17 mouse cellular contexts compared by ENCODE assay signal in the genomic region with DNA sequence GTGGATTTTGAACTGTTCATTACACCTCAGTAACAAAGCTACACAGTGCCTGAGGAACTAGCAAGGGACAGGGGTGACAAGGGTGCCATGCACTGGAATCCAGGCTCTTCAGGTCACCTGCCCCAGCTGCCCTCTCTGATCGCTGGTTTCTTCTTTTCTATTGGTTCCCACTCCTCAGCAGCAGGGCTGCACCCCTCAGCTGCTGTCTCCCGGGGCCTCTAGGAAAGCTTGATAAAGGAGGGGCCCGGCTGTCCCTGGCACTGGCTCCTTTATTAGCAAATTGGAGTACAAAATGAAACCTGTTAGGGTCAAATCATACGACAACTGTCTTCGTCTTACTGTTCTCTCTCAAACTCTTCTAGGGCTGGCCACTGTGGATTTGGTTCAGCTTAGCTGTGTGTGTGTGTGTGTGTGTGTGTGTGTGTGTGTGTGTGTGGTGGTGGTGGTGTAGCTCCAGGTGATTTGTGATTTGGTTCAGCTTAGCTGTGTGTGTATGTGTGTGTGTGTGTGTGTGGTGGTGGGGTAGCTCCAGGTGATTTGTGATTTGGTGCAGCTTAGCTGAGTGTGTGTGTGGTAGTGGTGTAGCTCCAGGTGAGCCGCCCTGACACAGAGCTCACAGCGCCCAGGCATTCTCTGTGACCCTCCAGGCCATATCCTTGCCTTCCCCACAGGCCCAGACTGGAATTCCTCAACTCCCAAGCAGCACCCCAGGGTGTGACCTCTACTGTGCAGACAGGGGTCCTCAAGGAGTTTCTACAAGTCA.
DNase-seq lines count a peak whose midpoint lies in the region; ATAC-seq and TF ChIP-seq lines count a peak whose summit lies in the region.
"Had no signal": no experiment of that assay in that cellular context is flagged by ENCODE, and none has a peak within 500 bp of the region (broad histone marks: within the 10 kb centered on the region; RNA-seq: fewer than 3 reads in every experiment).

No protein-coding gene starts in this region.

- H3K4me2 ChIP-seq in intestine, embryonic 15.5 days (replicated peaks) = no peak overlapping the region
- no peak overlapping the region for H3K4me2 ChIP-seq in intestine, postnatal 0 days (replicated peaks; ENCODE audit: low read depth)
- no peak overlapping the region for H3K4me2 ChIP-seq in hindbrain, embryonic 14.5 days (replicated peaks)
- no peak overlapping the region for H3K4me2 ChIP-seq in limb, embryonic 11.5 days (ENCODE audit: low read depth, severe bottlenecking)
- H3K4me2 ChIP-seq in midbrain, embryonic 13.5 days (replicated peaks) = no peak overlapping the region
- H3K4me2 ChIP-seq: kidney, embryonic 15.5 days; midbrain, embryonic 12.5 days; neural tube, embryonic 12.5 days had no signal

- no peak for DNase-seq in hindbrain, embryonic 14.5 days (ENCODE audit: low spot score)
- DNase-seq in limb, embryonic 11.5 days (ENCODE audit: low spot score) = peak; percentile 19
- DNase-seq in adipocyte (ENCODE audit: low spot score) = no peak
- DNase-seq in gastrocnemius, adult 18-20 months (ENCODE audit: low spot score) = no peak
- DNase-seq: adrenal gland, postnatal 25 days; cerebellum, adult 9-10 months; heart, adult 11 months; lung, postnatal 36 days; spleen, adult 18-20 months; thymus, postnatal 14 days had no signal

- no peaks in the 10 kb centered on the region for H3K36me3 ChIP-seq in intestine, embryonic 15.5 days
- H3K36me3 ChIP-seq in intestine, postnatal 0 days (ENCODE audit: control insufficient read depth, insufficient read depth) = no peaks in the 10 kb centered on the region
- H3K36me3 ChIP-seq in hindbrain, embryonic 14.5 days (replicated peaks; ENCODE audit: control insufficient read depth, insufficient read depth) = no peaks in the 10 kb centered on the region
- no peaks in the 10 kb centered on the region for H3K36me3 ChIP-seq in limb, embryonic 11.5 days (ENCODE audit: control insufficient read depth, insufficient read depth, low read length)
- H3K36me3 ChIP-seq in midbrain, embryonic 13.5 days = no peaks in the 10 kb centered on the region
- H3K36me3 ChIP-seq: kidney, embryonic 15.5 days; midbrain, embryonic 12.5 days; neural tube, embryonic 12.5 days had no signal

- no peak overlapping the region for H3K9ac ChIP-seq in intestine, embryonic 15.5 days
- H3K9ac ChIP-seq in intestine, postnatal 0 days (ENCODE audit: low read depth, low read length) = no peak overlapping the region
- no peak overlapping the region for H3K9ac ChIP-seq in hindbrain, embryonic 14.5 days
- H3K9ac ChIP-seq in limb, embryonic 11.5 days (ENCODE audit: low read length) = no peak overlapping the region
- H3K9ac ChIP-seq in midbrain, embryonic 13.5 days (replicated peaks) = no peak overlapping the region
- H3K9ac ChIP-seq: kidney, embryonic 15.5 days; midbrain, embryonic 12.5 days; neural tube, embryonic 12.5 days had no signal

- H3K4me1 ChIP-seq in intestine, embryonic 15.5 days (replicated peaks) = 0 out of 2 replicates have a peak, but pooled peaks cover 4% of the 10 kb centered on the region
- H3K4me1 ChIP-seq in intestine, postnatal 0 days (replicated peaks; ENCODE audit: control insufficient read depth, insufficient read depth, low read length) = no peaks in the 10 kb centered on the region
- H3K4me1 ChIP-seq in hindbrain, embryonic 14.5 days (replicated peaks; ENCODE audit: control insufficient read depth, insufficient read depth, low read length) = peaks cover 23% of the 10 kb centered on the region
- H3K4me1 ChIP-seq in limb, embryonic 11.5 days (ENCODE audit: control insufficient read depth, insufficient read depth, low read length) = peaks cover 12% of the 10 kb centered on the region
- peaks cover 39% of the 10 kb centered on the region for H3K4me1 ChIP-seq in midbrain, embryonic 13.5 days (replicated peaks)

- 0 out of 2 replicates have a peak, but pooled peaks cover 3% of the 10 kb centered on the region for H3K9me3 ChIP-seq in intestine, embryonic 15.5 days
- no peaks in the 10 kb centered on the region for H3K9me3 ChIP-seq in intestine, postnatal 0 days (ENCODE audit: control insufficient read depth)
- no peaks in the 10 kb centered on the region for H3K9me3 ChIP-seq in hindbrain, embryonic 14.5 days (ENCODE audit: control insufficient read depth, low read length)
- H3K9me3 ChIP-seq in limb, embryonic 11.5 days (ENCODE audit: control insufficient read depth, low read length) = peaks cover 4% of the 10 kb centered on the region
- no peaks in the 10 kb centered on the region for H3K9me3 ChIP-seq in midbrain, embryonic 13.5 days

- H3K4me3 ChIP-seq in intestine, embryonic 15.5 days (replicated peaks) = no peak overlapping the region
- no peak overlapping the region for H3K4me3 ChIP-seq in intestine, postnatal 0 days (ENCODE audit: low read depth, low read length)
- H3K4me3 ChIP-seq in hindbrain, embryonic 14.5 days (replicated peaks; ENCODE audit: low read length) = no peak overlapping the region
- H3K4me3 ChIP-seq in limb, embryonic 11.5 days (ENCODE audit: low read depth, low read length) = no peak overlapping the region
- H3K4me3 ChIP-seq in midbrain, embryonic 13.5 days (replicated peaks) = no peak overlapping the region
- H3K4me3 ChIP-seq: kidney, embryonic 15.5 days; midbrain, embryonic 12.5 days; neural tube, embryonic 12.5 days had no signal

- TF ChIP-seq CTCF in intestine, postnatal 0 days (IDR thresholded peaks at IDR 0.05; ENCODE audit: low read depth) = no peak

- H3K27ac ChIP-seq in intestine, embryonic 15.5 days = no peak overlapping the region
- H3K27ac ChIP-seq in intestine, postnatal 0 days (ENCODE audit: low read depth, low read length) = no peak overlapping the region
- H3K27ac ChIP-seq in hindbrain, embryonic 14.5 days = peak overlapping the region; percentile 50
- H3K27ac ChIP-seq in limb, embryonic 11.5 days (replicated peaks; ENCODE audit: low read depth, low read length) = no peak overlapping the region
- H3K27ac ChIP-seq in midbrain, embryonic 13.5 days = peak overlapping the region; percentile 15
- H3K27ac ChIP-seq: kidney, embryonic 15.5 days; midbrain, embryonic 12.5 days; neural tube, embryonic 12.5 days had no signal

- no peaks in the 10 kb centered on the region for H3K27me3 ChIP-seq in intestine, embryonic 15.5 days (replicated peaks)
- no peaks in the 10 kb centered on the region for H3K27me3 ChIP-seq in intestine, postnatal 0 days (replicated peaks; ENCODE audit: control insufficient read depth, insufficient read depth, low read length)
- no peaks in the 10 kb centered on the region for H3K27me3 ChIP-seq in hindbrain, embryonic 14.5 days (ENCODE audit: control insufficient read depth, insufficient read depth, low read length)
- no peaks in the 10 kb centered on the region for H3K27me3 ChIP-seq in limb, embryonic 11.5 days (ENCODE audit: control insufficient read depth, insufficient read depth, low read length)
- no peaks in the 10 kb centered on the region for H3K27me3 ChIP-seq in midbrain, embryonic 13.5 days
- H3K27me3 ChIP-seq: kidney, embryonic 15.5 days; midbrain, embryonic 12.5 days; neural tube, embryonic 12.5 days had no signal

- 62% methylated on average over 7 of the region's 7 CpGs for WGBS in intestine, embryonic 15.5 days
- WGBS in intestine, postnatal 0 days = 52% methylated on average over 7 of the region's 7 CpGs
- 54% methylated on average over 7 of the region's 7 CpGs for WGBS in hindbrain, embryonic 14.5 days
- 72% methylated on average over 7 of the region's 7 CpGs for WGBS in limb, embryonic 11.5 days
- WGBS in midbrain, embryonic 13.5 days = 62% methylated on average over 7 of the region's 7 CpGs

- peak; percentile 58; the same call in 1 of the 2 replicates for ATAC-seq in intestine, embryonic 15.5 days
- no peak for ATAC-seq in intestine, postnatal 0 days
- no peak for ATAC-seq in hindbrain, embryonic 14.5 days (ENCODE audit: low FRiP score)
- ATAC-seq in limb, embryonic 11.5 days (ENCODE audit: insufficient number of reproducible peaks, low FRiP score, low TSS enrichment, low read depth) = no peak; the same call in 1 of the 2 replicates
- peak; percentile 35; the same call in 1 of the 2 replicates for ATAC-seq in midbrain, embryonic 13.5 days
- ATAC-seq: CD4-positive, CD25-positive, alpha-beta regulatory T cell, adult 4 months had no signal

Comparison
In these comparisons a context has a peak if more than half of its experiments do, and no peak if none do; other contexts are left out.
1. ATAC-seq: peak in intestine, embryonic 15.5 days (single experiment) and midbrain, embryonic 13.5 days (single experiment); none in intestine, postnatal 0 days (single experiment), hindbrain, embryonic 14.5 days (single experiment) and limb, embryonic 11.5 days (single experiment).
2. H3K27ac ChIP-seq: peak in hindbrain, embryonic 14.5 days (single experiment) and midbrain, embryonic 13.5 days (single experiment); none in intestine, embryonic 15.5 days (single experiment), intestine, postnatal 0 days (single experiment) and limb, embryonic 11.5 days (single experiment).